Mouse (Mus musculus) midbrain, embryonic 16.5 days (tissue): ENCODE results near the gene Spata20. TPM values are rescaled to one million over a fixed set of nuclear protein-coding genes. Genes with fewer than 3 reads are reported as not detected.

Experiments
- ATAC-seq: fragments of 200-750 bp; cut with Nextera tagmentation; 2 replicates; pipeline ENCODE4 v1.8.0; 2017; ENCODE audit warnings: moderate TSS enrichment
- H3K27ac ChIP-seq: fragments of 300-500 bp; sonication (generic); 2 replicates; pipeline ENCODE4 v1.5.1; 2014; ENCODE audit warnings: mild to moderate bottlenecking, low read length, mixed read lengths
- H3K27me3 ChIP-seq: fragments of 300-500 bp; sonication (generic); 2 replicates; pipeline ENCODE4 v1.6.1; 2014; ENCODE audit warnings: low read depth, low read length, mixed read lengths; ENCODE audit not compliant: control insufficient read depth, insufficient read depth
- H3K36me3 ChIP-seq: fragments of 300-500 bp; sonication (generic); 2 replicates; pipeline ENCODE4 v1.6.1; 2014; ENCODE audit warnings: mild to moderate bottlenecking, low read length, moderate library complexity, mixed read lengths; ENCODE audit not compliant: control insufficient read depth, insufficient read depth
- H3K4me1 ChIP-seq: fragments of 300-500 bp; sonication (generic); 2 replicates; pipeline ENCODE4 v1.6.1; 2014; ENCODE audit warnings: mild to moderate bottlenecking, low read length, mixed read lengths; ENCODE audit not compliant: control insufficient read depth, insufficient read depth
- H3K4me2 ChIP-seq: fragments of 300-500 bp; sonication (generic); 2 replicates; pipeline ENCODE4 v1.6.1; 2014; ENCODE audit warnings: mild to moderate bottlenecking, low read length, mixed read lengths
- H3K4me3 ChIP-seq: fragments of 300-500 bp; sonication (generic); 2 replicates; pipeline ENCODE4 v1.5.1; 2014; ENCODE audit warnings: low read depth, mild to moderate bottlenecking, low read length, moderate library complexity, mixed read lengths
- H3K9ac ChIP-seq: fragments of 300-500 bp; sonication (generic); 2 replicates; pipeline ENCODE4 v1.6.1; 2014; ENCODE audit warnings: low read depth, low read length, mixed read lengths
- H3K9me3 ChIP-seq: fragments of 300-500 bp; sonication (generic); replicated peaks from 2 replicates; pipeline ENCODE4 v1.6.1; 2014; ENCODE audit warnings: mild to moderate bottlenecking, low read length, mixed read lengths; ENCODE audit not compliant: control insufficient read depth, poor library complexity, severe bottlenecking
- WGBS: fragments of 180-500 bp; shearing (Covaris S2); extraction: QIAGEN DNeasy Blood & Tissue Kit; methylation state at CpG from one replicate; pipeline ENCODE4 v1.1.7; 2014; 5-methylcytosine and 5-hydroxymethylcytosine counted together
- polyA plus RNA-seq: library from polyadenylated mRNA; unstranded; fragments of >200 nt; fragmentation: Nextera tagmentation; extraction: Ambion mirVana; gene quantifications from 2 replicates; pipeline ENCODE4 v1.2.1, GENCODE M21; 2015

Gene Spata20
- polyA plus RNA-seq, 1 experiment from 2014 or later: 0.43 TPM

DNA sequence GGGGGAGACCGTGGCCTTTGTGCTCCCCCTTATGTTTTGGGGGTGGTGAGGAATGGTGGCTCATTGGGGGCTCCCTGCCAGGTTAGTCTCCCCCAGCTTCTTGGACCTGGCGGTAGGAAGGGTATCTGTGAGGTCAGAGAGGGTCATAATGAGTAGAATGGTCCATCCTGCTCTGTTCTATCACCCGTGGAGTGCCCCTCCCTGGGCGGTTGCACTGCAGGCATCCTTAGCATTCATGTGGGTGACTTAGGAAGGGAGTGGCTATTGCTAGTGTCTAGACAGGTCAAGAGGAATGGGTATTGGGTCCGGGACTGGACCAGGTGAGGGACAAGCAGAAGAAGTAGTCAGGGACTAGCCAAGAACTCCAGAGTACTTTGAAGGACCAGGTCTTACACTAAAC lies 756 bp downstream of the Spata20 start:
- Histone ChIP-seq H3K27me3 (no peaks in the 10 kb centered on the region), H3K9me3 (no peaks in the 10 kb centered on the region), H3K36me3 (no peaks in the 10 kb centered on the region), H3K4me3 (no peak overlapping the region), H3K4me1 (no peaks in the 10 kb centered on the region), H3K9ac (no peak overlapping the region), H3K27ac (no peak overlapping the region), H3K4me2 (no peak overlapping the region)
- no peak for ATAC-seq
- 80% methylated on average over 5 of the region's 5 CpGs for WGBS

DNA sequence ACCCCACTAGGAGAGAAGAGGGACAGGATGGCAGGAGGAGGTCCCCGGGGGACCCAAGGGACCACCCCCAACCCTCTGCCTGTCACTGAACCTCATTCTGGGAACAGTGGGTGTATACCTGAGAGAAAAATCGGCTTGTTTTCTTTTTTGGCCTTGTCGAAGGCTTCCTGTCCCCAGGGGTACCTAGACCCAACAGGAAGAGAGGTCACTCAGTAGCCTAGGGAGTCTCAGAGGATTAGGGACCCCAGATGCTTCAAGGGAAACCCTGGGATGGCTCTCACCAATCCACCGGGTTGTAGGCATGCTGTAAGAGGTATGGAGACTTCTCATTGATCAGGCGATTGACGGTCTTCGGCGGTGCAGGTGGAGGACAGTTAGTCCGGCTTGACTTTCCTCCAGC lies 1.3 kb downstream of the Spata20 start:
- H3K4me1 ChIP-seq: no peaks in the 10 kb centered on the region
- H3K27me3 ChIP-seq: no peaks in the 10 kb centered on the region

DNA sequence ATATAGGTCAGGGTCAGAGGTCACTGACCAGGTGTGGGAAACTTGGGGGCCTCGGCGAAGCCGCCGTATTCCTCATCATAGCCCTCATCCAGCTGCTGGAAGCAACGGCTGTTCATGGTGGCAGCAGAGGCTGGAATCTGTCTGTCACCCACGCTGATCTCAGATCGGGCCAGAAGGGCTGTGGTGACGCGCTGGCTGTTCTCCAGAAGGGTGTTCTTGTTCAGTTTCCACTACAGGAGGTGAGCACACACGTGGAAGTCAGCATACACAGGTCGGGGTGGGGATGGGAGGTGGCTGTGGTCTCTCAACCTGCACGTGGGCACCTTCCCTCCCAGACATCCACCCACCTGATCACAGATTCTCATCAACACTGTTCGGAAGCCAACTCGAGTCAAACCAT lies 2.1 kb downstream of the Spata20 start:
- Histone ChIP-seq H3K27ac (no peak overlapping the region), H3K4me3 (no peak overlapping the region), H3K9ac (no peak overlapping the region), H3K36me3 (no peaks in the 10 kb centered on the region), H3K4me2 (no peak overlapping the region), H3K9me3 (no peaks in the 10 kb centered on the region), H3K27me3 (no peaks in the 10 kb centered on the region), H3K4me1 (no peaks in the 10 kb centered on the region)
- WGBS: 86% methylated on average over 14 of the region's 14 CpGs
- ATAC-seq: no peak

More for the DNA sequence above, 1.3 kb downstream of the Spata20 start:
- H3K9me3 ChIP-seq: no peaks in the 10 kb centered on the region
- H3K36me3 ChIP-seq: no peaks in the 10 kb centered on the region
- no peak overlapping the region for H3K4me2 ChIP-seq
- WGBS: 87% methylated on average over 9 of the region's 9 CpGs
- H3K9ac ChIP-seq: no peak overlapping the region
- H3K4me3 ChIP-seq: no peak overlapping the region
- no peak overlapping the region for H3K27ac ChIP-seq
- no peak for ATAC-seq

DNA sequence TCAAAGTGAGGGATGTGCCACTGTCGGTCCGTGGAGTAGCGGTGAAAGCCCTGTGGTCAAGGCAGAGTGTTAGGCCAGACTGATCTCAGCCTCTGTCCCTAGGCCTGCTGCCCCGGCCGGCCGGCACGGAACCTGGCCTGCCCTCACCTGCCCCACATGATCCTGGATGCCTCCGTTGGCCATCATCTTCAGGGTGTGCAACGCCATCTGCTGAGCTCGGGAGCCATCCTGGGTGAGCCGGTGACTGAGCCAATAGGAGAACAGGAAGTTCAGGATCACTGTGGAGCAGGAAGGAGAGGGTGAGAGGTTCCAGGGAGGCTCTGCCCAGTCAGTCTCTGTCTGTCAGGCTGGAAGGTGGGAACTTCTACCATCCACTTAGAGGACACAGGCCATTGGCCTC lies 2.5 kb downstream of the Spata20 start:
- no peak for ATAC-seq
- Histone ChIP-seq H3K4me1 (no peaks in the 10 kb centered on the region), H3K36me3 (no peaks in the 10 kb centered on the region), H3K9ac (no peak overlapping the region), H3K4me3 (no peak overlapping the region), H3K9me3 (no peaks in the 10 kb centered on the region), H3K4me2 (no peak overlapping the region), H3K27ac (no peak overlapping the region), H3K27me3 (no peaks in the 10 kb centered on the region)
- 82% methylated on average over 11 of the region's 11 CpGs for WGBS

DNA sequence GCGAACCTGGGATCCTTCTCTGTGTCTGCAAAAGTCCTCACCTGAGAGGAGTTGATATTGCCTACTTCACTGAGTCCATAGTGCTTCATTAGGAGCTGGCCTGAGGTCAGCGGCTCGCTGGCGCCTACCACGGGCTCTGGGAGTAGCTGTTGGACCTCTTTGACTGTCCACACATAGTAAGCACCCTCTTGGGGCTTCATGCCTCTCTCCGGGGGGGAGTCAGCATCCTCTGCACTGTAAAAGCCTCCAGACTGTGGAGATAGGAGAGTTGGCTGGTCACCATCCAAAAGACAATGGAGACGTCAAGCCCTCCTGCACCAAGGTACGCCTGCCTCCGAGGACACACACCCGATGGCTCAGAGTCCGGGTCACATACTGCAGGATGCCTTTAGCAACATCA lies 3.2 kb downstream of the Spata20 start:
- no peak overlapping the region for H3K27ac ChIP-seq
- ATAC-seq: no peak
- no peaks in the 10 kb centered on the region for H3K27me3 ChIP-seq
- H3K9ac ChIP-seq: no peak overlapping the region
- H3K36me3 ChIP-seq: no peaks in the 10 kb centered on the region
- WGBS: 92% methylated on average over 11 of the region's 11 CpGs
- H3K4me2 ChIP-seq: no peak overlapping the region
- no peaks in the 10 kb centered on the region for H3K9me3 ChIP-seq
- H3K4me3 ChIP-seq: no peak overlapping the region
- H3K4me1 ChIP-seq: no peaks in the 10 kb centered on the region

DNA sequence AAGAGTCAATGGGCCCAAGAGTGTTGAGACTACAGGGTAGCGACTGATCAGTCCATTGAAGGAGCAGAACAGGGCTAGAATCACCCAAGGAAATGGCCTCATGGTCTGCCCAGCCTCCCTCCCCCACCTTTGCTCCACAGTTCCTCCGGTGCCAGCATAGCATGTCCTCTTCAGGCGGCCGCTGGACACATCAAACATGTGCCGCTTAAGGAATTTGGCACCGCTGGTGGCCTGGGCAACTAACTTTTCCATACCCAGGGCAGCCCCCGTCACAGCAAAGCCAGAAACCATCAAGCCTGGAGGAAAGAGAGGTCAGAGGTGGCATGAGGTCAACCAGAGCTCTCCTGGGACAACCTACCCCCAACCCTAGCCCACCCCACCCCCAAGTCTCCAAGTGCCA lies 4.0 kb downstream of the Spata20 start:
- Histone ChIP-seq H3K27me3 (no peaks in the 10 kb centered on the region), H3K36me3 (no peaks in the 10 kb centered on the region), H3K4me2 (no peak overlapping the region), H3K27ac (no peak overlapping the region), H3K4me3 (no peak overlapping the region), H3K9ac (no peak overlapping the region), H3K4me1 (no peaks in the 10 kb centered on the region), H3K9me3 (no peaks in the 10 kb centered on the region)
- WGBS: 94% methylated on average over 7 of the region's 7 CpGs
- no peak for ATAC-seq

DNA sequence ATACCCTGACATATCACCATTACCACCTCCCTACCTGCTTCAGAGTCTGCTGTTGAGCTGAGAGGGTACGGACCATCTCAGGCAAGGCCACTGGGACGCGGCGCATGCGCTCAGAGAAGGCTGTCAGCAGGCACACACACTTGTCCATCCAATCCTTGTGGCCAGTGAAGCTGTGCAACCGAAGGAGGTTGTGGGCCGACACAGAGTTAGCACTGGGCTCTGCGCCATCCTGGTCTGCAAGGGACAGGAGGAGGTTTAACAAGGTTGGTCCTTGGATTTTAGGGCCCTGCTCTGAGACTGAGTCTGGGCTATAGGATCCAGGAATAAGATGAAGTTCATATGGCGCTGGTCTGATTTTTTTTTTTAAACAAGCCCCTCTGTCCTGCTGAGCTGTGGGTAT lies 5.6 kb downstream of the Spata20 start:
- Histone ChIP-seq H3K4me2 (no peak overlapping the region), H3K4me3 (no peak overlapping the region), H3K9me3 (no peaks in the 10 kb centered on the region), H3K27me3 (no peaks in the 10 kb centered on the region), H3K9ac (no peak overlapping the region), H3K27ac (no peak overlapping the region), H3K4me1 (peaks cover 4% of the 10 kb centered on the region; the same call in 1 of the 2 replicates), H3K36me3 (no peaks in the 10 kb centered on the region)
- no peak for ATAC-seq
- 77% methylated on average over 9 of the region's 9 CpGs for WGBS

DNA sequence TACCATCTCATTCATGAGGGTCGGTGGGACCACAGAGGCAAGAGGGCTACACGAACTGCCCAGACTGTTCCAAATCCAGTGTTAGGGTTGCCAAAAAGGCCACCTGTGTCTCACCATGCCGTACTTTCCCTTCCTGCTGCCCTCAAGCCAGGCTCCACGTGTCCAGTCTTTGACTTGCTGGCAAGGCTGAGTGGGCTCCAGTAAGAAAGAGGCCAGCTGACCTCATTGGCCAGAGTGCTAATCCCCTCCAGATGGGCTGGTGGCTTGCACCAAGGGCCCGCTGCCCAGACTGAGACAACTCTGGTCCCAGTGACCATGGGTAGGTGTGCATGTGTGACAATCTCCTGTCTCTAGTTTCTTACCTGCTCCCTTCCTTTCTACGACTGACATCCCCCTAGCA lies 8.3 kb downstream of the Spata20 start:
- H3K27me3 ChIP-seq: no peaks in the 10 kb centered on the region
- H3K4me1 ChIP-seq: peaks cover 14% of the 10 kb centered on the region; the same call in 1 of the 2 replicates
- no peaks in the 10 kb centered on the region for H3K9me3 ChIP-seq
- no peak overlapping the region for H3K9ac ChIP-seq
- no peak overlapping the region for H3K4me3 ChIP-seq
- H3K36me3 ChIP-seq: no peaks in the 10 kb centered on the region
- 71% methylated on average over 6 of the region's 6 CpGs for WGBS
- no peak overlapping the region for H3K4me2 ChIP-seq
- ATAC-seq: no peak
- no peak overlapping the region for H3K27ac ChIP-seq

DNA sequence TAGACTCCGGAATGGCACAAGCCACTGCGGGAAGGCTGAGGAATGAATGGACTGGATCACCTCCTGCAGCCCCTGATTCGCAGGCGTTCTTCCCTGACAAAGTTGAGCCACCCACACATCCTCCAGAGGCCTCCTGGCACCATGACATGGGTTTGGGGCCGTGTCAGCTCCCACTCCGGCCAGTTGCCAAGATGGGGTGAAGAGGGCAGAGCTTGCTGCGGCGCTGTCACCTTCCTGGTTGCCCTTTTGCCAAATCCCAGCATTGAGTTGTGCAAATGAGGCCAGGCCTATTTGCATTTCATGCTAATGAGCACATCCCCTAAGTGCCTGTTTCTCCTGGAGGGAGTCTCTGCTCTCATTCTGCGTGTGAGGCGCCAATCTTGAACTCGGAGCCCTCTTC lies 10.3 kb downstream of the Spata20 start:
- H3K27me3 ChIP-seq: no peaks in the 10 kb centered on the region
- no peak overlapping the region for H3K27ac ChIP-seq
- no peak overlapping the region for H3K4me3 ChIP-seq
- H3K36me3 ChIP-seq: no peaks in the 10 kb centered on the region
- H3K9me3 ChIP-seq: no peaks in the 10 kb centered on the region
- 6% methylated on average over 11 of the region's 11 CpGs for WGBS
- H3K9ac ChIP-seq: no peak overlapping the region
- H3K4me1 ChIP-seq: peaks cover 21% of the 10 kb centered on the region
- H3K4me2 ChIP-seq: peak overlapping the region; percentile 15; the same call in 1 of the 2 replicates
- no peak for ATAC-seq

DNA sequence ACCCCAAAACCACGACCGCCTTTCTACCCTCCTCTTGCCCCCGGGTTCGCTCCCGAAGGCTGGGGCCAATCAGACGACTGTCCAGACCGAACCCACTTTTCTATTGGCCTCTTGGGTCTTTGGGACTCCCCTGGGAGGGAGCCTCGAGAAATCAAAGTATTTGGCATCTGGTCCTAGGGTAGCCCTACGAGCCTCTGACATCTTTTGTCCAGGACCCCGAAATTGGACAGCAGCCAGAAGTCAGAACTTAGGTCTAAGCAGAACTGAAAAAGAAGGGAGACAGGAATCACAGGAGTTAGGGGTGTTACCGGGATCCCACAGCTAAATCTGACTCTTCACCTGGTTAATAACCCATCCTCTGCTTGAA lies 11.5 kb downstream of the Spata20 start:
- H3K27me3 ChIP-seq: no peaks in the 10 kb centered on the region
- H3K4me3 ChIP-seq: peak overlapping the region; percentile 77
- H3K4me2 ChIP-seq: peak overlapping the region; percentile 82
- H3K27ac ChIP-seq: peak overlapping the region; percentile 84; the same call in 1 of the 2 replicates
- peak overlapping the region; percentile 96; the same call in 1 of the 2 replicates for H3K9ac ChIP-seq
- no peaks in the 10 kb centered on the region for H3K36me3 ChIP-seq
- H3K4me1 ChIP-seq: peaks cover 33% of the 10 kb centered on the region
- WGBS: 2% methylated on average over 11 of the region's 11 CpGs
- peak; percentile 30 for ATAC-seq
- H3K9me3 ChIP-seq: no peaks in the 10 kb centered on the region
